Mouse (Mus musculus) megakaryocyte-erythroid progenitor cell, adult 5-6 weeks (primary cell): ENCODE measurements around the gene 4930469K13Rik. TPM values are rescaled to one million over a fixed set of nuclear protein-coding genes. Genes with fewer than 3 reads are reported as not detected.

Source experiments
- total RNA-seq, 2 experiments: library from RNA; stranded (forward) in 1 of 2; stranded (reverse) in 1 of 2; fragments of 200-1000, 215-1000 nt in 1 of 2; fragments of >200 nt in 1 of 2; fragmentation: Nextera tagmentation in 1 of 2; gene quantifications; 2 replicates each; pipeline ENCODE4 v1.2.3; 2014 to 2017

4930469K13Rik gene
- total RNA-seq, 2 experiments from 2014 or later, result not detected

Other genes with a start within 250 kb of the 4930469K13Rik start
- not detected in 2 replicates for gene Kcnmb1, start 135.5 kb downstream of the 4930469K13Rik start, total RNA-seq (2014; fragmentation: Nextera tagmentation)
- not detected in 2 replicates for gene Kcnmb1, start 135.5 kb downstream of the 4930469K13Rik start, total RNA-seq (2017)
- not detected in 2 replicates for gene Kcnip1, start 105.4 kb downstream of the 4930469K13Rik start, total RNA-seq (2014; fragmentation: Nextera tagmentation)
- gene Kcnip1, start 105.4 kb downstream of the 4930469K13Rik start, total RNA-seq (2017), result not detected in 2 replicates
- 11.4 and 19.0 TPM in 2 replicates for gene Lcp2, start 51.6 kb downstream of the 4930469K13Rik start, total RNA-seq (2014; fragmentation: Nextera tagmentation)
- gene Lcp2, start 51.6 kb downstream of the 4930469K13Rik start, total RNA-seq (2017), result 9.3 and 16.2 TPM in 2 replicates
- gene Foxi1, start 109.5 kb upstream of the 4930469K13Rik start, total RNA-seq (2014; fragmentation: Nextera tagmentation), result not detected in 2 replicates
- not detected in 2 replicates for gene Foxi1, start 109.5 kb upstream of the 4930469K13Rik start, total RNA-seq (2017)
- not detected in 2 replicates for gene Fam196b, start 216.3 kb upstream of the 4930469K13Rik start, total RNA-seq (2014; fragmentation: Nextera tagmentation)
- gene Fam196b, start 216.3 kb upstream of the 4930469K13Rik start, total RNA-seq (2017), result 0.11 TPM in 1 of 2 replicates, not detected in the other